Mouse (Mus musculus) lung, postnatal 0 days (tissue): ENCODE measurements at regions not wholly inside any gene's neighbourhood (a gene's known extent, or its start where the extent isn't known, plus 50 kb on each side); places are given as distances from the start of the nearest gene placed in this dataset.

ENCODE experiments used
- CTCF ChIP-seq: IDR thresholded peaks from 2 replicates; pipeline ENCODE4 v1.5.1; 2016; ENCODE audit warnings: antibody characterized with exemption, mild to moderate bottlenecking
- EP300 ChIP-seq: IDR thresholded peaks from 2 replicates; pipeline ENCODE4 v1.6.1; 2016; ENCODE audit warnings: antibody characterized with exemption, mild to moderate bottlenecking, control low read depth

GRCm38 (mm10) chr17:47294091-47294534 is 74.6 kb upstream of the Mrps10 start:
- TF ChIP-seq CTCF = no peak
- TF ChIP-seq EP300 = no peak; the same call in 1 of the 2 replicates
